Mouse (Mus musculus) bone marrow macrophage, adult 2 months (primary cell): ENCODE data around the gene Irs1.

Experiments used
- CTCF ChIP-seq: IDR thresholded peaks from 2 replicates; pipeline ENCODE4 v1.5.1; 2012; ENCODE audit warnings: low read depth, mild to moderate bottlenecking, low read length, moderate library complexity
- POLR2A ChIP-seq: IDR thresholded peaks from 2 replicates; pipeline ENCODE4 v1.6.1; 2012; ENCODE audit warnings: mild to moderate bottlenecking, low read depth, low read length, borderline replicate concordance

DNA sequence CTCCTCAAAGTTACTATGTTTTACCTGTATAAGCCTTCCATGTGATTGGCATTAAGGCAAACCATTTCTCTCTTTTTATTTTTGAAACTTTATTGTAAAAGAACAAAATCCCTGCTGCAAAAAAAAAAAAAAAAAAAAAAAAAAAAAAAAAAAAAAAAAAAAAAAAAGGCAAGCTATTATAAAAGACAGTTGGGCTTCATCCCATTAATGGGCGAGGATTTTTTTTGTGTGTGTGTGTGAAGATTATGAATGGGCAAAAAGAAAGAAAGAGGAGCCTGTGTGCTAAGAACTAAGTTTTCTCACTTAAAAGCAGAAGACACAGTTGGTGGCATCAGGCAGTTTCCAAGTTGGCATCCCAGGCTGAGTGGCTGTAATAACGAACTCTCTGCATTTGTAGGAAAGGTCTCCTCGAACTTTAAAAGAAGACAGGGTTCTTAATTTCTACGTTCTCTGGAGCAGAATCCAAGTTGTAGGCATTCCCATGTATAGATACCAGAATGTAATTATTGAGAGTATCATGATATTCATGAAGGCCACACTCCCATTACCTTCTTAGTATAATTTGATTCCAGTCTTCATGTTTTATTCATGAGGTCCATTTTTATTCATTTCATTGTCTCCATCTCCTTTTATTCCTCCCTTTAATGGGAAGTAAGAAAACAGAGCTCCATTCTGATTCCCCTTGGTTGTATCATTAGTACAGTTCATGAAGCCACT is 38.2 kb upstream of the Irs1 start:
- no peak for TF ChIP-seq CTCF
- no peak for TF ChIP-seq POLR2A
